Mouse (Mus musculus): ENCODE data around the gene Eif3g. TPM values are rescaled to one million over a fixed set of nuclear protein-coding genes. Genes with fewer than 3 reads are reported as not detected.

Gene Eif3g
- polyA plus RNA-seq, 1 experiment: 103 TPM

DNA sequence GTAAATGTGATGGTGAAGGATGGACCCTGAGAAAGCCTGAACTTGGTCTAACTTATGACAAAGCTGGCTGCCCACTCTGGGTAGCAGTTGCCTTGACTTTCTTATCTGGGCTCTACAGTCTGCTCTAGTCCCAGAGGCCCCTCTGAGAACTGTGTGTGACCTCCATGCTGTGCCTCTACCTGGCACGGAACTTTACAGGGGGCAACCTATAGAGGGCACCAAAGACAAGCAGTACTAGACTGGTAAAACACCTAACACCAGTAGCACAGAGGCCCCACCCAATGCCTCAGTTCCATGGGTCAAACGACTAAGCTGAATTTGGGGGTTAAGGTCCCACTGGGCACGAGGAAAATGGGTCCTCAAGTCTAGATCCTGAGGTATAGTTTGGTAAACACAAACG is 17.7 kb upstream of the Eif3g start:
- Histone ChIP-seq H3K4me3 (ENCODE audit: extremely low read depth, insufficient read depth, insufficient read length) (no peak overlapping the region), H3K27ac (ENCODE audit: insufficient read depth, low read length) (no peak overlapping the region), H3K36me3 (ENCODE audit: control insufficient read depth, insufficient read depth, low read length) (peaks cover 61% of the 10 kb centered on the region), H3K27me3 (ENCODE audit: control insufficient read depth, insufficient read depth, low read length) (no peaks in the 10 kb centered on the region), H3K4me1 (ENCODE audit: control insufficient read depth, insufficient read depth, insufficient read length) (no peaks in the 10 kb centered on the region)
- 76% methylated on average over 4 of the region's 4 CpGs for WGBS
- DNase-seq (ENCODE audit: low read depth in 1 of 2, low spot score in 2 of 2): peak; percentile 15 to 26
- TF ChIP-seq POLR2A (IDR thresholded peaks at IDR 0.05; ENCODE audit: low read depth, low read length): no peak
- peak; percentile 31; the same call in 1 of the 2 replicates for TF ChIP-seq CTCF (IDR thresholded peaks at IDR 0.05; ENCODE audit: extremely low read depth, insufficient read depth, insufficient read length, insufficient replicate concordance)

DNA sequence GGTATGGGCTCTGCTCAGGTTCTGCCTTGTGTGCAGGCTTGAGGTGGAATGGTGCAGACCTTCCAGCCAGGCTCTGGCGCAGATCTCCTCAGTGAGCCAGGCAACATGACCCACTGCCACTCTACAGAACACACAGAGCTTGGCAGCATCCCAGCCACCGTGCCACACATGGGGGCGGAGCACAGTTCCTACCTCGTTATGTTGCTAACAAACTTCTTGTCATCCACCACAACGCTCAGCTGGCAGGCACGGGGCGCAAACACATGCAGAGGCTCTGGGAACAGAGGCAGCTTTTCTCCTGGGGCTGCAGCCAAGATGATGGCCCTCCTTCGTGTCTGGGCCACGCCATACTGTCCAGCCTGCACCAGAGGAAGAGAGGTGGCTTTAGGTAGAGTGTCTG is 11.5 kb upstream of the Eif3g start:
- WGBS: 94% methylated on average over 9 of the region's 9 CpGs
- no peak for TF ChIP-seq POLR2A (IDR thresholded peaks at IDR 0.05; ENCODE audit: low read depth, low read length)
- no peak overlapping the region for H3K4me3 ChIP-seq (ENCODE audit: extremely low read depth, insufficient read depth, insufficient read length)
- DNase-seq (ENCODE audit: low read depth in 1 of 2, low spot score in 2 of 2): no peak
- H3K27me3 ChIP-seq (ENCODE audit: control insufficient read depth, insufficient read depth, low read length): no peaks in the 10 kb centered on the region
- peaks cover 73% of the 10 kb centered on the region for H3K36me3 ChIP-seq (ENCODE audit: control insufficient read depth, insufficient read depth, low read length)
- H3K27ac ChIP-seq (ENCODE audit: insufficient read depth, low read length): no peak overlapping the region
- H3K4me1 ChIP-seq (ENCODE audit: control insufficient read depth, insufficient read depth, insufficient read length): no peaks in the 10 kb centered on the region

DNA sequence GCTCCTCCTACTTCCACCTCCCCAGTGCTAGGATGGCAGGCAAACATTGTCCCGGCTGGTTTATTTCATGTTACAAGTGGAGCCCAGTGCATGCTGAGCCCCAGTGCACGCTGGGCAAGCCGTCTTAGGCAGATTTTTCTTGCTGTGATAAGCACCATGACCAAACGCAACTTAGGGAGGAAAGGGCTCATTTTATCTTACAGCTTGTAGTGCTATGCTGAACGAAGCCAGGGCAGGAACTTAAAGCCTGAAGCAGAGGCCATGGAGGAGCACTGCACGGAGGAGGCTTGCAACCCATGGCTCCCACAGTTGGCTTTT is 3.7 kb upstream of the Eif3g start:
- H3K4me1 ChIP-seq (ENCODE audit: control insufficient read depth, insufficient read depth, insufficient read length): peaks cover 5% of the 10 kb centered on the region; the same call in 1 of the 2 replicates
- H3K36me3 ChIP-seq (ENCODE audit: control insufficient read depth, insufficient read depth, low read length): peaks cover 9% of the 10 kb centered on the region
- no peaks in the 10 kb centered on the region for H3K27me3 ChIP-seq (ENCODE audit: control insufficient read depth, insufficient read depth, low read length)
- TF ChIP-seq CTCF (IDR thresholded peaks at IDR 0.05; ENCODE audit: extremely low read depth, insufficient read depth, insufficient read length, insufficient replicate concordance) (no peak), POLR2A (IDR thresholded peaks at IDR 0.05; ENCODE audit: low read depth, low read length) (no peak)
- no peak for DNase-seq (ENCODE audit: low read depth in 1 of 2, low spot score in 2 of 2)
- H3K4me3 ChIP-seq (ENCODE audit: extremely low read depth, insufficient read depth, insufficient read length): no peak overlapping the region
- no peak overlapping the region for H3K27ac ChIP-seq (ENCODE audit: insufficient read depth, low read length)
- WGBS: 46% methylated on average over 6 of the region's 6 CpGs

DNA sequence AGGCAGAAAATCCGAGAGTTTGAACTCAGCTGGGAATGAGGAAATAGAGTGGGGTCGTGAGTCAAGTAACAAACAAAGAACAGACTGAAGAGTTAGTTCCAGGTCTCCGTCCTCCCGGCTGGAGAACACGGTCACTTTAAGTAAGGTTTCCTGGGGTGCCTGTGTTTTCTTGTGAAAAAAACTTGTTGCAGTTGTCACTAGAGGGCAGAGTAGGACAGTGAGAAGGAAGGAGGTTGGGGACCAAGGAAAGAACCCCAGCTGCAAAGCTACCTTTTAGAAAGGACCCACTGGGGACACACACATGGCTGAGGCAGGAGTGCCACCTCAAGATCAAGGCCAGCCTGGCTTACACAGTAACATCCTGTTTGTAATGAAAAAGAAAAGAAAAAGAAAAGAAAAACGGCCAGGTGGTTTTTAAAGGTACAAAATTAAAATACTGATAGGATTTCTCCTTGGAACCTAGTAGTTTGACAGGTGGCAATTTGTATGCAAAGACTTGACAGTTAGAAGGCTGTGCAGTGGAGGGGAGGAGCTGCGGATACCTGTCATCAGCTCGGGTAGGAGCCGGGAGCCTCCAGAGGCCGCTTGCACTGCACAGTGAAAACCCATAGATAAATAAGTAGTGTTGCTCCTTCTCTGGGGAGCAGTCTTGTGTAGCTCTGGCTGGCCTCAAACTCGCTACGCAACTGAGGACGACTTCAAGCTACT is 3.2 kb upstream of the Eif3g start:
- no peak overlapping the region for H3K4me3 ChIP-seq (ENCODE audit: extremely low read depth, insufficient read depth, insufficient read length)

DNA sequence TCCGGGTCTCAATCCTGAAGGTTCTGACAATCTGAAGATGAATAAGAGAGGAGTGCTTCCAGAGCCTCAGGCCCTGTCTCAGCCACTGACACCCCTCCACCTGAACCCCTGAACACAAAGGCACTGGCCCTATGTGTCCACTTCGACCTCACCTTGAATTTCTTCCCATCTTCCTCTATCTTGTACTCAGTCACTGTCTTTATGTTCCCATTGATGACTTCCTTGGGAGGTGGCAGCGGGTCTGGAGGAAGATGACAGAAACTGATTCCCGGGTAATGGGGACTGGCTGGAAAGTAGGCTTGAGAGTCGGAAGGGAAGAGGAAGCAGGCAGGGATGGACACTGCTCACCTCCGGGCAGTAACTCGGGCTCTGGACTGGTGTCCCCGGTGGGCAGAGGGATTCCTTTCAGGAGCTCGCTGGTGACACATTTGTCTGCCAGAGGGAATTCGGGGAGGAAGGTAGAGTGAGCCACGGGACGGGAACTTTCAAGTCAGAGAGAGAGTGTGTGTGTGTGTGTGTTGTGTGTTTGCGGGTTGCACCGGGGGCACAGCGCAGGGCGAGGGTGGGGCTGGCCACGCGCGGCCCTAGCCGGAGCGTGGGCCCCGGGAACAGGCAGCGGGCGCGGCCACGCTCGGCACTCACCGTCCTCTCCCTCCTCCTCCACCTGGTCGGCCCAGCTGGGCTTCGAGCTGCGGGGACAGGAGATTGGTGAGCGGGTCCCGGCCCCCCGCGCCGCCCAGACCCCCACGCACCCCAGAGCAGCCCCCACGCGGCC is 500 bp downstream of the Eif3g start:
- DNase-seq (ENCODE audit: low read depth in 1 of 2, low spot score in 2 of 2): no peak
- Histone ChIP-seq H3K36me3 (ENCODE audit: control insufficient read depth, insufficient read depth, low read length) (peaks cover 28% of the 10 kb centered on the region), H3K4me1 (ENCODE audit: control insufficient read depth, insufficient read depth, insufficient read length) (peaks cover 5% of the 10 kb centered on the region; the same call in 1 of the 2 replicates), H3K27ac (ENCODE audit: insufficient read depth, low read length) (no peak overlapping the region; the same call in 1 of the 2 replicates), H3K27me3 (ENCODE audit: control insufficient read depth, insufficient read depth, low read length) (no peaks in the 10 kb centered on the region), H3K4me3 (ENCODE audit: extremely low read depth, insufficient read depth, insufficient read length) (peak overlapping the region; percentile 83)
- 4% methylated on average over 38 of the region's 39 CpGs for WGBS
- TF ChIP-seq POLR2A (IDR thresholded peaks at IDR 0.05; ENCODE audit: low read depth, low read length) (no peak), CTCF (IDR thresholded peaks at IDR 0.05; ENCODE audit: extremely low read depth, insufficient read depth, insufficient read length, insufficient replicate concordance) (no peak)

More for the DNA sequence above, 3.2 kb upstream of the Eif3g start:
- DNase-seq (ENCODE audit: low read depth in 1 of 2, low spot score in 2 of 2): peak; percentile 23 to 38
- Histone ChIP-seq H3K27ac (ENCODE audit: insufficient read depth, low read length) (no peak overlapping the region), H3K4me1 (ENCODE audit: control insufficient read depth, insufficient read depth, insufficient read length) (peaks cover 5% of the 10 kb centered on the region; the same call in 1 of the 2 replicates), H3K27me3 (ENCODE audit: control insufficient read depth, insufficient read depth, low read length) (no peaks in the 10 kb centered on the region), H3K36me3 (ENCODE audit: control insufficient read depth, insufficient read depth, low read length) (peaks cover 5% of the 10 kb centered on the region)
- peak; percentile 64; the same call in 1 of the 2 replicates for TF ChIP-seq CTCF (IDR thresholded peaks at IDR 0.05; ENCODE audit: extremely low read depth, insufficient read depth, insufficient read length, insufficient replicate concordance)
- no peak for TF ChIP-seq POLR2A (IDR thresholded peaks at IDR 0.05; ENCODE audit: low read depth, low read length)
- 13% methylated on average over 13 of the region's 13 CpGs for WGBS

DNA sequence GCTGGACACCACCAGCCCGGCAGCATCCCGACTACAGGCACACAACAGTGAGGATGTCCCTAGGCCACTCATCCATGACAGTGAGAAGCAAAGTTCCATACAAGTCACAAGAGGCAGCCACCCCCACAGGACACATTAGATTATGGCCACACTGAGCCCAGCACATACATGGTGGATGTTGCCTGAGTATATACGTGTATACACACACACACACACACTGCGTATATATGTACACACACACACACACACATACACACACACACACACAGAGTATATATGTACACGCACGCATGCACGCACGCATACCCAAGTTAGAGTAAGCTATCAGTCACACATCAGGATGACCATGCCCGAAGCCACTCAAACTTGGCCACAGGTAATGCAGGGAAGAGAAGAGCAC is 3.0 kb downstream of the Eif3g start:
- Histone ChIP-seq H3K27ac (ENCODE audit: insufficient read depth, low read length) (no peak overlapping the region), H3K36me3 (ENCODE audit: control insufficient read depth, insufficient read depth, low read length) (peaks cover 47% of the 10 kb centered on the region), H3K4me3 (ENCODE audit: extremely low read depth, insufficient read depth, insufficient read length) (no peak overlapping the region), H3K4me1 (ENCODE audit: control insufficient read depth, insufficient read depth, insufficient read length) (peaks cover 5% of the 10 kb centered on the region; the same call in 1 of the 2 replicates), H3K27me3 (ENCODE audit: control insufficient read depth, insufficient read depth, low read length) (no peaks in the 10 kb centered on the region)
- no peak for TF ChIP-seq POLR2A (IDR thresholded peaks at IDR 0.05; ENCODE audit: low read depth, low read length)
- no peak for TF ChIP-seq CTCF (IDR thresholded peaks at IDR 0.05; ENCODE audit: extremely low read depth, insufficient read depth, insufficient read length, insufficient replicate concordance)
- no peak for DNase-seq (ENCODE audit: low read depth in 1 of 2, low spot score in 2 of 2)
- WGBS: 95% methylated on average over 9 of the region's 9 CpGs

DNA sequence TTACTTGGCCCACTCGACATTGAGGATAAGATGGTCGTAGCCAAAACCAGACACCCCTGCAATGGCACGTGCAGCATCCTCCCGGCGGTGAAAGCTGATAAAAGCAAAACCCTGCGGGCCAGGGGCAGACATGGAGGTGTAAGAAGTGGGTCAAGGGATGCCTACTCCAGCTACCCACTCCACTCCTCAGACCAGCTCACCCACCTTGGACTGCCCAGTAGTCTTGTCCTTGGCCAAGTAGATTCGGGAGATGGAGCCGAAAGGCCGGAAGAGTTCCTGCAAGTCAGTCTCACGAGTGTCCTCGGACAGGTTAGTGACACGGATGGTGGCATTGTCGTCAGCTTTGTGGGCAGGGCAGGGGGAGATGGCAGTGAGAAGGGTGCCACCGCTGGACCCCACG is 3.8 kb downstream of the Eif3g start:
- Histone ChIP-seq H3K4me1 (ENCODE audit: control insufficient read depth, insufficient read depth, insufficient read length) (peaks cover 5% of the 10 kb centered on the region; the same call in 1 of the 2 replicates), H3K27ac (ENCODE audit: insufficient read depth, low read length) (no peak overlapping the region), H3K4me3 (ENCODE audit: extremely low read depth, insufficient read depth, insufficient read length) (no peak overlapping the region), H3K27me3 (ENCODE audit: control insufficient read depth, insufficient read depth, low read length) (no peaks in the 10 kb centered on the region), H3K36me3 (ENCODE audit: control insufficient read depth, insufficient read depth, low read length) (peaks cover 54% of the 10 kb centered on the region)
- no peak for TF ChIP-seq CTCF (IDR thresholded peaks at IDR 0.05; ENCODE audit: extremely low read depth, insufficient read depth, insufficient read length, insufficient replicate concordance)
- TF ChIP-seq POLR2A (IDR thresholded peaks at IDR 0.05; ENCODE audit: low read depth, low read length): no peak
- WGBS: 95% methylated on average over 15 of the region's 15 CpGs
- DNase-seq (ENCODE audit: low read depth in 1 of 2, low spot score in 2 of 2): no peak
